Mouse (Mus musculus) hindbrain, postnatal 0 days (tissue): ENCODE results near the gene Hist1h2bc. TPM values are rescaled to one million over a fixed set of nuclear protein-coding genes. Genes with fewer than 3 reads are reported as not detected.
"Not testable (repeated sequence)": the region's sequence is repeated elsewhere in the genome, so short reads cannot be mapped to it uniquely, and the experiment has no call there.

Experiments
- ATAC-seq: fragments of 200-750 bp; cut with Nextera tagmentation; 2 replicates; pipeline ENCODE4 v1.8.0; 2017; ENCODE audit warnings: mild to moderate bottlenecking, moderate TSS enrichment, moderate library complexity
- DNase-seq: peaks from one replicate; pipeline ENCODE4 v3.0.0-alpha.2; 2015; ENCODE audit warnings: low spot score
- H3K27ac ChIP-seq: fragments of 300-500 bp; sonication (generic); 2 replicates; pipeline ENCODE4 v1.5.1; 2014; ENCODE audit warnings: mild to moderate bottlenecking
- H3K27me3 ChIP-seq: fragments of 300-500 bp; sonication (generic); 2 replicates; pipeline ENCODE4 v1.6.1; 2014; ENCODE audit warnings: low read length, mixed read lengths; ENCODE audit not compliant: insufficient read depth
- H3K36me3 ChIP-seq: fragments of 300-500 bp; sonication (generic); 2 replicates; pipeline ENCODE4 v1.6.1; 2014; ENCODE audit warnings: low read length, mixed read lengths; ENCODE audit not compliant: insufficient read depth
- H3K4me1 ChIP-seq: fragments of 300-500 bp; sonication (generic); 2 replicates; pipeline ENCODE4 v1.6.1; 2014; ENCODE audit warnings: antibody characterized with exemption, low read length, mixed read lengths; ENCODE audit not compliant: insufficient read depth
- H3K4me2 ChIP-seq: fragments of 300-500 bp; sonication (generic); 2 replicates; pipeline ENCODE4 v1.6.1; 2014; ENCODE audit warnings: low read depth, mild to moderate bottlenecking, low read length, moderate library complexity, mixed read lengths
- H3K4me3 ChIP-seq: fragments of 300-500 bp; sonication (generic); 2 replicates; pipeline ENCODE4 v1.5.1; 2014; ENCODE audit warnings: low read length
- H3K9ac ChIP-seq: fragments of 300-500 bp; sonication (generic); replicated peaks from 2 replicates; pipeline ENCODE4 v1.6.1; 2014; ENCODE audit warnings: mild to moderate bottlenecking, low read length, moderate library complexity, mixed read lengths
- H3K9me3 ChIP-seq: fragments of 300-500 bp; sonication (generic); 2 replicates; pipeline ENCODE4 v1.6.1; 2016; ENCODE audit warnings: low read length, mixed read lengths
- CTCF ChIP-seq: IDR thresholded peaks from 2 replicates; pipeline ENCODE4 v1.5.1; 2016; ENCODE audit warnings: antibody characterized with exemption, control low read depth, low read depth
- whole genome bisulfite sequencing: fragments of 180-500 bp; shearing (Covaris S2); extraction: QIAGEN DNeasy Blood & Tissue Kit; methylation state at CpG from one replicate; pipeline ENCODE4 v1.1.7; 2014; 5-methylcytosine and 5-hydroxymethylcytosine counted together
- polyA plus RNA-seq: library from polyadenylated mRNA; unstranded; fragments of >200 nt; fragmentation: Nextera tagmentation; extraction: Ambion mirVana; gene quantifications from 2 replicates; pipeline ENCODE4 v1.2.1, GENCODE M21; 2015
- total RNA-seq: library from RNA; depleted of rRNA; stranded (reverse); fragments of >200 nt; gene quantifications from 2 replicates; pipeline ENCODE4 v1.2.3, GENCODE M21; 2014

Gene Hist1h2bc
- total and polyA plus RNA-seq, 2 experiments from 2014 or later, result 36.1 to 189 TPM

DNA sequence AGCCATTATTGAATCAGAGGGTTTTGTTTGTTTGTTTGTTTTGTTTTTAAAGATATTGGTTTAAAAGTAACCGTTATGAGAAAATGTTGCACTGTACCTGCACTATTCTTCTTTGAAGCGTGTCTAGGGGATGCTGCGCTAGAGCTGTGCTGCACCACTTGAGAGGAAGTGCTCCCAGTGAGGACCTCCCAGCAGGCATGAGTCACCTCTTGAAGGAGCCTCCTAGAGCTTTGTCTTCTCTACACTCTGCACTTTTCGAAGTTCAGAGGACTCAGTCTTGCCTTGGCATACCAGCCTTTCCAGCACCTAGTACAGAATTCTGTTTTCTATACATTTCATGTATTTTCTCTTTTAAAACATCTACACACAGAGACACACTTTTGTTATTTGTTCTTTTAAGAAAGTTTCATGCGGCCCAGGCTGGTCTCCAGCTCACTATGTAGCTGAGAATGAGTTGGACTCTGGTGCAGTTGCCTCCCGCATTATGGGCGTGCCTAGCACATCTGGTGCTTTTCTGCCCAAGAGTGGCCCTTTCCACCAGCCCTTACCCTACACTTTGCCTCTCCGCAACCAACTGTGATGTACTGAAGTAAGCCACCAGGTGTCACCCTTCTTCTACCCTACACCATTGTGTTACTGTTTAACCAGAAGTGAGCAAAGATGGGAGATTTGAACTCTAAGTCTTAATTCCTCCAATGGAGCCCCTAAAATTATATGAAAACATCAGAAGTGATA is 17.0 kb downstream of the Hist1h2bc start:
- peak; percentile 49; the same call in 1 of the 2 replicates for ATAC-seq

GRCm38 (mm10) chr13:23702220-23702619 is 18.2 kb downstream of the Hist1h2bc start:
- no peak overlapping the region for H3K4me3 ChIP-seq
- H3K9ac ChIP-seq, result no peak overlapping the region
- DNase-seq (no peak), ATAC-seq (no peak)
- no peak for TF ChIP-seq CTCF
- no peak overlapping the region for H3K4me2 ChIP-seq
- H3K4me1 ChIP-seq, result no peaks in the 10 kb centered on the region
- H3K27ac ChIP-seq, result no peak overlapping the region
- no peaks in the 10 kb centered on the region for H3K9me3 ChIP-seq
- H3K27me3 ChIP-seq, result no peaks in the 10 kb centered on the region
- H3K36me3 ChIP-seq, result no peaks in the 10 kb centered on the region
- 82% methylated on average over 4 of the region's 4 CpGs for WGBS

More for the DNA sequence above, 17.0 kb downstream of the Hist1h2bc start:
- H3K36me3 ChIP-seq, result no peaks in the 10 kb centered on the region
- H3K27me3 ChIP-seq, result no peaks in the 10 kb centered on the region
- peak; percentile 86 for TF ChIP-seq CTCF
- no peak overlapping the region for H3K4me3 ChIP-seq
- DNase-seq, result peak; percentile 82
- H3K9ac ChIP-seq, result no peak overlapping the region
- no peaks in the 10 kb centered on the region for H3K9me3 ChIP-seq
- no peak overlapping the region for H3K27ac ChIP-seq
- H3K4me2 ChIP-seq, result no peak overlapping the region
- H3K4me1 ChIP-seq, result no peaks in the 10 kb centered on the region
- 37% methylated on average over 8 of the region's 8 CpGs for whole genome bisulfite sequencing

- not testable (repeated sequence) for H3K27ac ChIP-seq, DNase-seq
- WGBS, result 89% methylated on average over 2 of the region's 2 CpGs
Observed at GRCm38 (mm10) chr13:23702801-23703200, 18.8 kb downstream of the Hist1h2bc start.

GRCm38 (mm10) chr13:23705751-23706356 is 21.9 kb downstream of the Hist1h2bc start:
- Histone ChIP-seq H3K9ac (no peak overlapping the region), H3K36me3 (no peaks in the 10 kb centered on the region), H3K4me2 (no peak overlapping the region), H3K4me1 (no peaks in the 10 kb centered on the region), H3K9me3 (no peaks in the 10 kb centered on the region), H3K27ac (no peak overlapping the region), H3K27me3 (no peaks in the 10 kb centered on the region), H3K4me3 (no peak overlapping the region)
- DNase-seq (no peak), ATAC-seq (no peak)
- no peak for TF ChIP-seq CTCF
- WGBS, result 94% methylated on average over 7 of the region's 7 CpGs

More at GRCm38 (mm10) chr13:23702801-23703200, 18.8 kb downstream of the Hist1h2bc start:
- not testable (repeated sequence) for H3K4me1 ChIP-seq, H3K27me3 ChIP-seq, H3K4me3 ChIP-seq, H3K36me3 ChIP-seq, H3K9ac ChIP-seq, H3K4me2 ChIP-seq, ATAC-seq, H3K9me3 ChIP-seq

DNA sequence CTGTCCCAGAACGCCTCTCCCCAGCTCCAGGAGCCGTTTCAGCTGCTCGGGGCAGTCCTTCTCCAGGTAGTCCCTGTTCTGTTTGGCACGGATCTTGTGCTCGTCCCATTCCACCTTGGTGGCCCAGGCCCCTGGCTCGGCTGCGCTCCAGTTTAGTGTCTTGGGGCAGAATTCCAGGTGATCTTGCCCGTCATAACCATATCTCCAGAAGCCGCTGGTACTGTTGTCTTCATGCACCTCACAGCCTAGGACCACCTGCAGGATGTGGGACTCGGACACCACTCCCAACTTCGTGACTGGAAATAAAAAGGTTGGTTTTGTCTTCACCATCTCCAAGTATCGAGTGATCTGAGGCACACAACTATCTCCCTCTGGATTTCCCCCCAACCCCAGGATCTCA is 22.8 kb downstream of the Hist1h2bc start:
- H3K4me2 ChIP-seq, result no peak overlapping the region
- no peak for ATAC-seq

GRCm38 (mm10) chr13:23708041-23708440 is 24.0 kb downstream of the Hist1h2bc start:
- Histone ChIP-seq H3K4me3 (no peak overlapping the region), H3K9me3 (no peaks in the 10 kb centered on the region), H3K27ac (no peak overlapping the region), H3K4me1 (no peaks in the 10 kb centered on the region), H3K36me3 (no peaks in the 10 kb centered on the region), H3K27me3 (no peaks in the 10 kb centered on the region), H3K4me2 (no peak overlapping the region), H3K9ac (no peak overlapping the region)
- no peak for ATAC-seq
- no peak for TF ChIP-seq CTCF
- WGBS, result 84% methylated on average over 4 of the region's 4 CpGs
- no peak for DNase-seq

More for the DNA sequence above, 22.8 kb downstream of the Hist1h2bc start:
- Histone ChIP-seq H3K27ac (no peak overlapping the region), H3K27me3 (no peaks in the 10 kb centered on the region), H3K4me3 (no peak overlapping the region), H3K4me1 (no peaks in the 10 kb centered on the region), H3K9me3 (no peaks in the 10 kb centered on the region), H3K36me3 (no peaks in the 10 kb centered on the region), H3K9ac (no peak overlapping the region)
- no peak for DNase-seq
- no peak for TF ChIP-seq CTCF
- WGBS, result 96% methylated on average over 12 of the region's 12 CpGs

DNA sequence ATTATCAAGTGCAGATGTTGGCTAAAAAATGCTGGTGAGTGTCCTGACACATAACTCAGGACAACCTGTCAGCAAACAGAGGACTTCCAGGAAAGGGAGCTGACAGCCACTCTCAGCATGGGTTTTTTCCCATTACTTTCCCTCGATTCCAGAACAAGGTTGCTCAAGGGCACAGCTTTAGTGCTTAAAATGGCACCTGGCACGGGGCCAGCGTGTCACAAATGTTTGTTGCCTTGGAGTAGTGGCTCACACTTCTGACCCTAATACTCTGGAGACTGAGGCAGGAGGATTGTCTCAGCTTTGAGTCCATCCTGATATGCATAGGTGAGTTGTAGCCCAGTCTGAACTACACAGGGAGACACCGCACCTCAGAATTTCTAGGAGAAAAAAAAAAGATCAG is 24.7 kb downstream of the Hist1h2bc start:
- ATAC-seq (no peak), DNase-seq (no peak)
- Histone ChIP-seq H3K4me3 (no peak overlapping the region), H3K27ac (no peak overlapping the region), H3K4me2 (no peak overlapping the region), H3K4me1 (no peaks in the 10 kb centered on the region), H3K9ac (no peak overlapping the region), H3K36me3 (no peaks in the 10 kb centered on the region), H3K27me3 (no peaks in the 10 kb centered on the region), H3K9me3 (no peaks in the 10 kb centered on the region)
- 73% methylated on average over 4 of the region's 4 CpGs for WGBS
- TF ChIP-seq CTCF, result no peak
